Mouse (Mus musculus) lung, adult 2 months (tissue): ENCODE measurements at regions not wholly inside any gene's neighbourhood (a gene's known extent, or its start where the extent isn't known, plus 50 kb on each side); places are given as distances from the start of the nearest gene placed in this dataset.

Experiments
- DNase-seq: peaks from one replicate; pipeline ENCODE4 v3.0.0; 2022
- H3K4me1 ChIP-seq: fragments of 200-500 bp; 2 replicates; pipeline ENCODE4 v1.6.1; 2011; ENCODE audit warnings: low read length; ENCODE audit not compliant: control insufficient read depth, insufficient read depth
- H3K4me3 ChIP-seq: fragments of 200-500 bp; replicated peaks from 2 replicates; pipeline ENCODE3; 2011; ENCODE audit warnings: low read depth, mild to moderate bottlenecking, control low read depth, low read length; ENCODE audit errors: extremely low read depth
- CTCF ChIP-seq: fragments of 200-500 bp; IDR thresholded peaks from 2 replicates; pipeline ENCODE4 v1.5.1; 2011; ENCODE audit warnings: mild to moderate bottlenecking, low read length, control low read depth; ENCODE audit not compliant: insufficient read depth
- POLR2A ChIP-seq: fragments of 200-500 bp; IDR thresholded peaks from 2 replicates; pipeline ENCODE4 v1.6.1; 2011; ENCODE audit warnings: low read depth, mild to moderate bottlenecking, control low read depth, low read length, borderline replicate concordance; ENCODE audit errors: extremely low read depth
- WGBS: fragments of 180-500 bp; shearing (Covaris S2); methylation state at CpG from one replicate; pipeline ENCODE4 v1.1.7; 2018; 5-methylcytosine and 5-hydroxymethylcytosine counted together

- TF ChIP-seq CTCF, result no peak
- no peak for TF ChIP-seq POLR2A
- no peak overlapping the region for H3K4me3 ChIP-seq
- H3K4me1 ChIP-seq, result no peaks in the 10 kb centered on the region
- WGBS, result 81% methylated on average over 14 of the region's 14 CpGs
- no peak for DNase-seq
Observed at GRCm38 (mm10) chr14:104694174-104694803, 171.8 kb upstream of the Rnf219 start.

- TF ChIP-seq CTCF, result no peak
- TF ChIP-seq POLR2A, result no peak
- no peaks in the 10 kb centered on the region for H3K4me1 ChIP-seq
- H3K4me3 ChIP-seq, result no peak overlapping the region
- 86% methylated on average over 5 of the region's 5 CpGs for WGBS
- no peak for DNase-seq
Observed at GRCm38 (mm10) chr14:104692616-104693015, 170.2 kb upstream of the Rnf219 start.

GRCm38 (mm10) chr14:104688440-104688839, 166.0 kb upstream of the Rnf219 start:
- DNase-seq, result no peak
- Histone ChIP-seq H3K4me3 (no peak overlapping the region), H3K4me1 (no peaks in the 10 kb centered on the region)
- 85% methylated on average over 3 of the region's 3 CpGs for WGBS
- TF ChIP-seq POLR2A, result no peak
- no peak for TF ChIP-seq CTCF

- TF ChIP-seq CTCF (no peak), POLR2A (no peak)
- 16% methylated on average over 7 of the region's 7 CpGs for WGBS
Observed at GRCm38 (mm10) chr14:104676810-104677209, 154.4 kb upstream of the Rnf219 start.

GRCm38 (mm10) chr14:104661696-104662095, 139.3 kb upstream of the Rnf219 start:
- H3K4me1 ChIP-seq, result no peaks in the 10 kb centered on the region
- WGBS, result 68% methylated on average over 1 of the region's 1 CpGs
- no peak for DNase-seq
- no peak overlapping the region for H3K4me3 ChIP-seq
- no peak for TF ChIP-seq CTCF
- TF ChIP-seq POLR2A, result no peak

More at GRCm38 (mm10) chr14:104676810-104677209, 154.4 kb upstream of the Rnf219 start:
- Histone ChIP-seq H3K4me1 (no peaks in the 10 kb centered on the region), H3K4me3 (no peak overlapping the region)
- no peak for DNase-seq

- WGBS, result 81% methylated on average over 1 of the region's 1 CpGs
- TF ChIP-seq CTCF, result no peak
- TF ChIP-seq POLR2A, result no peak
- Histone ChIP-seq H3K4me3 (no peak overlapping the region), H3K4me1 (no peaks in the 10 kb centered on the region)
- DNase-seq, result no peak
Observed at GRCm38 (mm10) chr14:104658751-104659150, 136.3 kb upstream of the Rnf219 start.

- Histone ChIP-seq H3K4me3 (no peak overlapping the region), H3K4me1 (no peaks in the 10 kb centered on the region)
- DNase-seq, result no peak
- TF ChIP-seq POLR2A (no peak), CTCF (no peak)
- 82% methylated on average over 5 of the region's 5 CpGs for WGBS
Observed at GRCm38 (mm10) chr14:104649980-104650379, 127.5 kb upstream of the Rnf219 start.

GRCm38 (mm10) chr14:104644626-104645025, 122.2 kb upstream of the Rnf219 start:
- no peak for DNase-seq
- H3K4me3 ChIP-seq, result no peak overlapping the region
- TF ChIP-seq CTCF (no peak), POLR2A (no peak)
- WGBS, result 77% methylated on average over 4 of the region's 4 CpGs
- no peaks in the 10 kb centered on the region for H3K4me1 ChIP-seq

GRCm38 (mm10) chr14:104642783-104643182, 120.3 kb upstream of the Rnf219 start:
- WGBS, result 47% methylated on average over 6 of the region's 6 CpGs
- no peak for DNase-seq
- Histone ChIP-seq H3K4me3 (no peak overlapping the region), H3K4me1 (no peaks in the 10 kb centered on the region)
- no peak for TF ChIP-seq CTCF
- no peak for TF ChIP-seq POLR2A

- DNase-seq, result no peak
- Histone ChIP-seq H3K4me1 (no peaks in the 10 kb centered on the region), H3K4me3 (no peak overlapping the region)
- TF ChIP-seq POLR2A (no peak), CTCF (no peak)
- WGBS, result 83% methylated on average over 7 of the region's 7 CpGs
Observed at GRCm38 (mm10) chr14:104639300-104639699, 116.9 kb upstream of the Rnf219 start.

- no peak overlapping the region for H3K4me3 ChIP-seq
- TF ChIP-seq POLR2A, result no peak
- TF ChIP-seq CTCF, result no peak
- 82% methylated on average over 3 of the region's 3 CpGs for WGBS
- DNase-seq, result no peak
- H3K4me1 ChIP-seq, result no peaks in the 10 kb centered on the region
Observed at GRCm38 (mm10) chr14:104611467-104611866, 89.0 kb upstream of the Rnf219 start.
